Mouse (Mus musculus) brain, embryonic 14.5 days (tissue): ENCODE measurements around the gene Epha7. TPM values are rescaled to one million over a fixed set of nuclear protein-coding genes. Genes with fewer than 3 reads are reported as not detected.

ENCODE experiments used
- DNase-seq: peaks from one replicate; pipeline ENCODE4 v3.0.0-alpha.2; 2011; ENCODE audit warnings: low read depth
- CTCF ChIP-seq: fragments of 200-500 bp; IDR thresholded peaks from 2 replicates; pipeline ENCODE4 v1.5.1; 2012; ENCODE audit warnings: inconsistent platforms, mild to moderate bottlenecking, moderate library complexity, borderline replicate concordance; ENCODE audit not compliant: insufficient read depth, insufficient read length; ENCODE audit errors: extremely low read depth
- POLR2A ChIP-seq: fragments of 200-500 bp; IDR thresholded peaks from 2 replicates; pipeline ENCODE4 v1.6.1; 2012; ENCODE audit warnings: mild to moderate bottlenecking, inconsistent platforms, borderline replicate concordance; ENCODE audit not compliant: poor library complexity, insufficient read depth, insufficient read length, severe bottlenecking; ENCODE audit errors: extremely low read depth
- polyA plus RNA-seq: library from polyadenylated mRNA; depleted of rRNA; stranded (reverse); fragments of >200 nt; gene quantifications from 2 replicates; pipeline ENCODE4 v1.2.3, GENCODE M21; 2012

The Epha7 gene
- polyA plus RNA-seq, 1 experiment = 35.3 TPM

DNA sequence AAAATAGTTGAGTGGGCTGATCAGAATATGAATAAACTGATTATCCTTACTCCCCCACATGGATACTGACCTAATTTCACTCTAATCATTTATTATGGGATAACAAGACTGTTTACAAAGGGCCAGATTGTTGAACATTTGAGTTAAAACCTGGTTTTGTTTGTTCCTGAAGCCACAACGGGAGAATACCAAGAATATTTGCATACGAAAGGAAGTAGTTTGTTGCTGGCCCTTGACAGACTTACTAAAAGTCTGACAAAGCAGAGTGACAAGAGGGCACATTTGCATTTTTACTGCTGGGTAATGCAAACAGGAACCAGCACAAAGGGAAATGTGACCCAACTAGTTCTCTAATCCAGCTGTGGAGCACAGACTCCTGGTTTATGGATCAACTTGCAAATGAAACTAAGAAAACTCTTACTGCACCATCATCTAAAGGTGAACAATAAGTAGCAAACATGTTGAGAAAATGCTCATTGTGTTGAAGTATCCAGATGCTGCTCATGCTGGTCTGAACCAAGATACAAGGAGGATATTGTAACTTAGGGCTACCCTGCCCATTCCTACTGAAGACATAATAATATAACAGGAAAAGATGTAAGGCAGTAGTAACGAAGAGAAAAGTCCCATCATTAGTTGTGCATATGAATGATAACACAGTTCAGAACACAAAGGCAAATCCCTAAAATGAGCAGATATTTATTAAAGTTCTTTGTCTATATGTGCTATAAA is 154.8 kb downstream of the Epha7 start:
- peak; percentile 71 for DNase-seq
- no peak for TF ChIP-seq POLR2A
- no peak for TF ChIP-seq CTCF

DNA sequence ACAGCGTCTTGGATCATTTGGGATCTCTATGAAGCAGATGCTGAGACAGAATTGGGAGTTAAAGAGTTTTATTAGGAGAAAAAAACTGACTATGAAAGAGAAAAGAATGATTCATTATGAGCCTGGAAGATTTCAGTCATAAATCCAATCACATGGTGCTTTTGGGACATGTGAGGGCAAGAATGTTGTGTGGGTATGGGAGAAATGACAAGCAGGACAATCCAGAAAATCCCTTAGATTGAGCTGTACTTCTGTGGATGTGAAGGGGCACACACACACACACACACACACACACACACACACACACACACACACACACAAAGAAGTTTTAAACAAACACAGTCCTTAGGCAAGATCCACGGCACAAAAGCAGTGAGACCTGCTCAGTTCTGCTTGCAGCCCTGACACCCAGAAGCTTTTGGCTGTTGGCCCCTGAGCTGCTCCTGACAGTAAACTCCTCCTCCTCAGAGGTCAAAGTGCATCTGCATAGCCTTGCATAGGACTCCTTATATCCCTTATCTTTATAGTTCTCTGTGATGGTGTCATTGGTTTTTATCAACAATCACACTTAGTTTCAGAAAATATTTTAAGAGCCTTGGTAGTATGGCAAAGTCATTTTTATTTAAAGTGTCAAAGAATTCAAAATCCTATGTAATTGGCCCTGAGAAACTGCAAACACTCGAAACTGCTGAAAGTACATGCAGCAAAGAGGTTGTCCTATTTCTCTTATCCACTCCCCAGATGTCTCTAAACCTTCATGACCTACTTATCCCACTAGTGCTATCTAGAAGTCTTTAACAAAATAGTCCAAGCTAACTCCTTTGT is 185.7 kb downstream of the Epha7 start:
- TF ChIP-seq POLR2A = no peak
- TF ChIP-seq CTCF = no peak

DNA sequence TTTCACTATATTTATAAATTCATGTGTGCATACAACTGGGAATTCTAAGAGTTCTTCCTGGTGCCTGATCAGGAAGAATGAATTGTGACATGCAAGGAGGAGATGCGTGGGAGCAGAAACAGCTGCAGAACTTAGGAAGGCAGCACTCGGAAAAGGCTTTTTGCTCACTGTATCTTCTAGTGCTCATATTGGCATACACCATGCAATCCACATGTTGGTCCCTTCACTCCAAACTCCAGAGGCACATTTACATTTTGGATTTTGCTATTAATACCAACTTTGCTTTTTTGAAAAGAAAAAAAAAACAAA is 186.3 kb downstream of the Epha7 start:
- no peak for DNase-seq
- no peak for TF ChIP-seq CTCF
- no peak for TF ChIP-seq POLR2A

More for the DNA sequence above, 185.7 kb downstream of the Epha7 start:
- no peak for DNase-seq

DNA sequence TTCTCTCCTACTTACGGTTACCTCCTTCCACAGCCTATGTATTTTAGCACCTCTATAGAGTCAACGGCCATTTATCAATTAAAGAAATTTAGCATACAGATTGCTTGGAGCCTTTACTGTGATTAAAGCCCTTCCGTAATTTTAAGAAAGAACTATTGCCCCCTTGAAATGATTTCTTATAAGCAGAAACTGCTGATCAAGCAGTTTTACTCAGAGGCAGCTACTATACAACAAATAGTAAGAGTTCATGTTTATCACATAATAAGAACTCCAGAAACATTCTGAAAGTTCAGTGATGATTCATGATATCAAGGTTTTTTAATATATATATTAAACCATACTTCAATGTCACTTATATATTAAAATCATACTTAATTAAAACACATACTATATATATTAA is 197.4 kb downstream of the Epha7 start:
- TF ChIP-seq CTCF (no peak), POLR2A (no peak)
- no peak for DNase-seq
